Mouse (Mus musculus) G1E (cell line): ENCODE measurements around the gene Gm10491. TPM values are rescaled to one million over a fixed set of nuclear protein-coding genes. Genes with fewer than 3 reads are reported as not detected.
"Not testable (repeated sequence)": the region's sequence is repeated elsewhere in the genome, so short reads cannot be mapped to it uniquely, and the experiment has no call there.

Source experiments
- ATAC-seq: 2 replicates; pipeline ENCODE4 v1.8.0; 2016; ENCODE audit warnings: mild to moderate bottlenecking; ENCODE audit not compliant: insufficient number of reproducible peaks, poor library complexity, low FRiP score, severe bottlenecking; ENCODE audit errors: extremely low read depth
- DNase-seq: peaks from one replicate; pipeline ENCODE4 v3.0.0; 2012; ENCODE audit warnings: low spot score
- H3K27me3 ChIP-seq: 2 replicates; pipeline ENCODE4 v1.6.1; 2012; ENCODE audit warnings: mild to moderate bottlenecking, low read length, inconsistent platforms; ENCODE audit not compliant: insufficient read depth
- H3K36me3 ChIP-seq: replicated peaks from 2 replicates; pipeline ENCODE3; 2012; ENCODE audit warnings: mild to moderate bottlenecking, inconsistent platforms
- H3K4me1 ChIP-seq: 2 replicates; pipeline ENCODE4 v1.6.1; 2012; ENCODE audit warnings: low read depth, low read length, inconsistent platforms, mixed read lengths; ENCODE audit not compliant: insufficient read depth
- H3K4me3 ChIP-seq: 2 replicates; pipeline ENCODE4 v1.5.1; 2012; ENCODE audit warnings: low read depth, mild to moderate bottlenecking, inconsistent platforms, low read length, moderate library complexity, mixed read lengths
- H3K9me3 ChIP-seq: replicated peaks from 2 replicates; pipeline ENCODE4 v1.6.1; 2012; ENCODE audit warnings: inconsistent platforms
- CTCF ChIP-seq: IDR thresholded peaks from 2 replicates; pipeline ENCODE4 v1.5.1; 2012; ENCODE audit warnings: low read depth, low read length, inconsistent platforms, mixed read lengths
- GATA1 ChIP-seq: IDR thresholded peaks from 2 replicates; pipeline ENCODE4 v1.6.1; 2012; ENCODE audit warnings: borderline replicate concordance, low read length, inconsistent platforms, mixed read lengths
- GATA2 ChIP-seq: IDR thresholded peaks from 2 replicates; pipeline ENCODE4 v1.6.1; 2012; ENCODE audit warnings: low read depth, low read length, inconsistent platforms, borderline replicate concordance
- POLR2AphosphoS5 ChIP-seq: IDR thresholded peaks from 2 replicates; pipeline ENCODE4 v1.6.1; 2012; ENCODE audit warnings: low read depth, low read length, inconsistent platforms; ENCODE audit not compliant: insufficient replicate concordance
- TAL1 ChIP-seq: conservative IDR thresholded peaks from 2 replicates; pipeline ENCODE4 v1.6.1; 2012; ENCODE audit warnings: low read depth, low read length, inconsistent platforms, mixed read lengths
- polyA plus RNA-seq: library from polyadenylated mRNA; stranded (reverse); fragments of >175 nt; gene quantifications from 2 replicates; pipeline ENCODE4 v1.2.3, GENCODE M21; 2012
- total RNA-seq, 2 experiments: library from RNA; stranded (forward) in 1 of 2; stranded (reverse) in 1 of 2; fragments of 200-1000 nt in 1 of 2; fragments of >200 nt in 1 of 2; fragmentation: Nextera tagmentation in 1 of 2; gene quantifications; 2 replicates each; pipeline ENCODE4 v1.2.3; 2014 to 2017

Gm10491 gene
- total and polyA plus RNA-seq, 3 experiments: not detected

GRCm38 (mm10) chrX:7910473-7910872 lies 2.8 kb upstream of the Gm10491 start:
- no peak overlapping the region for H3K4me3 ChIP-seq
- no peaks in the 10 kb centered on the region for H3K4me1 ChIP-seq
- TF ChIP-seq TAL1: no peak
- TF ChIP-seq POLR2AphosphoS5: no peak
- no peak for TF ChIP-seq CTCF
- TF ChIP-seq GATA1: no peak
- no peak for TF ChIP-seq GATA2
- ATAC-seq (no peak), DNase-seq (no peak)
- peaks cover 24% of the 10 kb centered on the region for H3K36me3 ChIP-seq
- H3K9me3 ChIP-seq: no peaks in the 10 kb centered on the region
- H3K27me3 ChIP-seq: no peaks in the 10 kb centered on the region

GRCm38 (mm10) chrX:7909242-7909641 lies 1.6 kb upstream of the Gm10491 start, which contains the start of gene Gm10490:
Gene Gm10490, plus strand, starts transcription at chrX:7909542.
- H3K4me3 ChIP-seq, H3K9me3 ChIP-seq, ATAC-seq, H3K4me1 ChIP-seq, DNase-seq, H3K27me3 ChIP-seq: not testable (repeated sequence)
- peaks cover 32% of the 10 kb centered on the region for H3K36me3 ChIP-seq

GRCm38 (mm10) chrX:7904441-7904840 lies 3.2 kb downstream of the Gm10491 start:
- ATAC-seq (no peak), DNase-seq (no peak)

GRCm38 (mm10) chrX:7898880-7899874 lies 8.5 kb downstream of the Gm10491 start, which contains the start of the genes Pqbp1 and Timm17b:
Gene Pqbp1, minus strand, starts transcription at chrX:7899269.
Gene Timm17b, plus strand, starts transcription at chrX:7899357.
- Histone ChIP-seq H3K27me3 (no peaks in the 10 kb centered on the region), H3K4me3 (peak within 1 kb of the TSS; percentile 80), H3K9me3 (no peaks in the 10 kb centered on the region), H3K36me3 (peaks cover 56% of the 10 kb centered on the region), H3K4me1 (peaks cover 12% of the 10 kb centered on the region)
- ATAC-seq (peak; percentile 97), DNase-seq (peak; percentile 77)
- TF ChIP-seq TAL1: no peak
- TF ChIP-seq CTCF: no peak
- no peak for TF ChIP-seq POLR2AphosphoS5
- TF ChIP-seq GATA2: no peak
- no peak for TF ChIP-seq GATA1

More at GRCm38 (mm10) chrX:7904441-7904840, 3.2 kb downstream of the Gm10491 start:
- Histone ChIP-seq H3K4me3 (no peak overlapping the region), H3K9me3 (no peaks in the 10 kb centered on the region), H3K36me3 (peaks cover 61% of the 10 kb centered on the region), H3K27me3 (no peaks in the 10 kb centered on the region), H3K4me1 (peaks cover 9% of the 10 kb centered on the region; the same call in 1 of the 2 replicates)
- TF ChIP-seq CTCF (no peak), GATA2 (no peak), POLR2AphosphoS5 (no peak), TAL1 (no peak), GATA1 (no peak)

GRCm38 (mm10) chrX:7898211-7898610 lies 9.4 kb downstream of the Gm10491 start:
- ATAC-seq (no peak), DNase-seq (no peak)
- Histone ChIP-seq H3K9me3 (no peaks in the 10 kb centered on the region), H3K4me3 (peak overlapping the region; percentile 80), H3K36me3 (peaks cover 57% of the 10 kb centered on the region), H3K27me3 (no peaks in the 10 kb centered on the region), H3K4me1 (peaks cover 12% of the 10 kb centered on the region)
- TF ChIP-seq POLR2AphosphoS5 (no peak), TAL1 (no peak), GATA1 (no peak), CTCF (no peak), GATA2 (no peak)

- Histone ChIP-seq H3K4me1 (peaks cover 18% of the 10 kb centered on the region), H3K27me3 (no peaks in the 10 kb centered on the region), H3K9me3 (no peaks in the 10 kb centered on the region), H3K36me3 (peaks cover 47% of the 10 kb centered on the region), H3K4me3 (peak within 1 kb of the TSS; percentile 82)
- ATAC-seq (peak; percentile 84), DNase-seq (peak; percentile 75)
- TF ChIP-seq GATA1: no peak
- no peak for TF ChIP-seq POLR2AphosphoS5
- no peak for TF ChIP-seq TAL1
- no peak for TF ChIP-seq GATA2
- no peak for TF ChIP-seq CTCF
These were observed 23.6 kb downstream of the Gm10491 start, which contains the start of gene Slc35a2 for GRCm38 (mm10) chrX:7883841-7884567. Gene Slc35a2, plus strand, starts transcription at chrX:7884028.
